Mouse (Mus musculus) testis, postnatal 10 days (tissue): Measurements from ENCODE around the gene Pnma5.

Experiments
- DNase-seq: peaks from one replicate; pipeline ENCODE4 v3.0.0; 2021; ENCODE audit warnings: low spot score

Pnma5 gene

GRCm38 (mm10) chrX:72985607-72986006 lies 51.3 kb downstream of the Pnma5 start:
- DNase-seq, result no peak
